Mouse (Mus musculus): ENCODE data around the gene Sgsm3.
"Not testable (repeated sequence)": the region's sequence is repeated elsewhere in the genome, so short reads cannot be mapped to it uniquely, and the experiment has no call there.

Gene Sgsm3

DNA sequence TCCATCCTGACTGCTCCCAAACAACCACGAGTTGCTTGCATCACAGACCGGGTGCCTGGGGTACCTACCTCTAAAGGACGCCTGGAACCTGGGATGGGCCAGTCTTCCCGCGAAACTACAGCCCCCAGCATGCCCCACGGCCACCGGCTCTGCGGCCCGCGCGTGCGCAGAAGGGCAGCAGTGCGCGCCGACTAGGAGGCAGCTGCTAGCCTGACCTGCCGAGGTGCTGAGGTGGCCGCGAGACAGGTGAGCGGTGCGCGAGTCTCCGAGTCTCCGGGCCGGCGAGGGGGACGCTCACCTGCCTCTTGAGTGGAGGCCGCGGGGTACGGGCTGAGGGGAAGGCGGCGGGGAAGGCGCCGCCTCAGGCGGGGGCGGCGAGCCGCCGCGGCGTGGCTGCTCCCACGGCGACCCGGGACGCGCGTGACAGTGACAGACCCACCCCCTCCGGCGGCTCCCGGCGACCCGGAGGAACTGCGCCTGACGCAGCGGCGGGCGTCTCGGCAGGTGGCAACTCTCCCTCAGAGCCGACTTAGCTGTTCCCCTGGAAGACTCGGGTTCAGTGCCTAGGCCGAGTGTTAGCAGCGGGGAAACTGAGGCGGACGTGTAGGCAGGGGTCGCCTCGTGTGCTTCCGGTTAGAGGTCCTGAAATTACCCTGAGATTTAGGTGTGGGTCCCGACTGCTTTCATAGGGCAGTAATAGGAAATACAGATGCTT lies at the start of gene Sgsm3:
Sgsm3 (plus strand) TSS at position 146 of the 715 bp plus-strand sequence.
- DNase-seq (ENCODE audit: low spot score) = peak; percentile 89

DNA sequence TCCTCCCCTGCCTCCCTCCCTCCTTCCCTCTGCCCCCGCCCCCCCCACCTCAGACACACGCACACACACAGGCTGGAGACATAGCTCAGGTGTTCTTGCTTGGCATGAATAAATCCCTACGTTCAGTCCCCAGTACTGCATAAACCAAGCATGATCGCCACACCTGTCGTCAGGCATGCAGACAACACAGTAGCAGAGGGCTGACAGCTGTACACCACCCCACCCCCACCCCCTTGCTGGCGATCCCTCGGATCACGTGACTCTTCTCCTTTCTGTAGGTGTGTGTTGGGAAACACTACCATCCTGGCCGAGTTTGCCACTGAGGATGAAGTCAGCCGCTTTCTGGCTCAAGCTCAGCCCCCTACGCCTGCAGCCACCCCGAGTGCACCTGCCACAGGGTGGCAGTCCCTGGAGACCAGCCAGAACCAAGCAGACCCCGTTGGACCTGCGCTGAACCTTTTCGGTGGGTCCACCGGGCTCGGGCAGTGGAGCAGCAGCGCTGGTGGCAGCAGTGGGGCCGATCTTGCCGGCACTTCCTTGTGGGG lies 48.7 kb upstream of the Sgsm3 start:
- no peak for DNase-seq (ENCODE audit: low spot score)

DNA sequence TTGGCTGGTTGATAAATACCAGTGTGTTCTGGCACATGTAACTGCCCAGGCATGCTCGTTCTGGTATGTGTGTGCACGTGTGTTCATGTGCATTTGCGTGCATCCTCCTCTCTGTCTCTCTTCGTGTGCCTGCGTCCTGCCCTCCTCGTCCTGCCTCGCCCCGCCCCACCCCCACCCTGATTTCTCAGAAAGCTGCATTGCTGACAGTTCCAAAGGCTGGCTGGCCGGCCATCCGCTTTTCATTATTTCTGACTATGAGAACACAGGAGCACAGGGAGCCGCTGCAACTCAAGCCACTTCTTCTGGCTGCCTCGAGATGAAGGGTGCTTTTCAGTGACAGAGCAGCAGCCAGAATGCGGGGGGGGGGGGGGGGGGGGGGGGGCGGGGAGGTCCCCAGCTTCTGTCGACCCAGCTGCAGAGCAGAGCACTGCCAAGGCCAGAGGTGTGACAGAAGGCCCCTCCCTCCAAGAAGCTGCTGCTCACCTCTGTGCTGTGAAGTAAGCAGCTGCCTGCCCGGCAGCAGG lies 47.5 kb upstream of the Sgsm3 start:
- DNase-seq (ENCODE audit: low spot score) = no peak

DNA sequence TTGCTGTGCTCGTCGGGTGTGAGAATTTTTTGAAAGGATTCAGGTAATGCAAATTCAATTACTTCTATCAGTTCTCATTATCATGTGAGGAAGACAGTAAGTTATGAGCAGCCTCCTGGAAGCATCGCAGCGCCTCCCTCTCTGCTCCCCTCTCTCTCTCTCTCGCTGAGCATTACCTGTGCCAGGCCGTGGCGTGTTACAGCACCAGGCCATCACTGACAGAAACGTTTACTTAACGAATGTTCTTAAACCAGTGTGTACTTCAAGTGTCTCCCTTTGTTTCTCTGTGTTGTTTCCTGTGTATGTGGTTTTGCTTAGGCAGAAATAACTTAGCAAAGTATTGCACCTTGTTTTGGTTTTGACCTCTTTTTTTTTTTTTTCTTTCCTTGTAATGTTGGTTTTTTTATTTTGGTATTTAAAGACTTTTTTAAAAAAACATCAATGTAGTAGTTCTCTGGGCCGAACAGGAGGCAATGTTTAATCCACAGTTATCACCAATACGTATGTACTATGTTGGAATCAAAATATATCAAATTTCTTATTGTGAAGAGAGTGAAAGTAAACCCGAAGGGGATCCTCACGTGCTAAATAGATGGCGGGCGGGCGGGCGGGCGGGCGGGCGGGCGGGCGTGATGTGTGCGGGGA lies 46.8 kb upstream of the Sgsm3 start:
- DNase-seq (ENCODE audit: low spot score) = not testable (repeated sequence)

DNA sequence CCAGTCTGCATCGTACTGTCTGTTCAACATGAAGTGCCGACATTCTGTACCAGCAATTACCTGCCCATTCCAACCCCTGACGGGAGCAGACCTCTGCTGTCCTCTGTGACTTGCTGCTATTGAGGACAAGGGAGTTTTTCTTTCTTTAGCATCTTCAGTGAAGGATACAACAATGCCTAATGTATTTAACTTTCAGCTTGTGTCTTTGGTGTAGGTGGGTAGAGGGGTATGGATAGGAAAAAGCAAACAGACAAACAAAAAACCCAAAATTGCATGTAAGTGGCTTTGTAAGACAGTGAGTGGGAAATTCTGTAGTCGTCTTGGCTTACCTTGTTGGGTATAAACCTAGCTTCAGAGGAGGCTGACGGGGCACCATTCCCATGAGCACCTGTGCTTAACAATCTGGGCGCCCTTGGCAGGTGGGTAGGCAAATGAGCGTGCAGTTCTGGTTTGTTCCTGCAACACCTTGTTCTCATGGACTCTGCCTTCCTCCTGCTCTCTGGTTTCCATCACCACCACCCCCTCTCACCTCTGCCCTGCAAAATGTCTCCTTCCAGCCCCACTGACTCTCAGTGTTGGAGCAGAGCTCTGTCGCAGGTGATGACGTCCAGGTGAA lies 46.1 kb upstream of the Sgsm3 start:
- no peak for DNase-seq (ENCODE audit: low spot score)

DNA sequence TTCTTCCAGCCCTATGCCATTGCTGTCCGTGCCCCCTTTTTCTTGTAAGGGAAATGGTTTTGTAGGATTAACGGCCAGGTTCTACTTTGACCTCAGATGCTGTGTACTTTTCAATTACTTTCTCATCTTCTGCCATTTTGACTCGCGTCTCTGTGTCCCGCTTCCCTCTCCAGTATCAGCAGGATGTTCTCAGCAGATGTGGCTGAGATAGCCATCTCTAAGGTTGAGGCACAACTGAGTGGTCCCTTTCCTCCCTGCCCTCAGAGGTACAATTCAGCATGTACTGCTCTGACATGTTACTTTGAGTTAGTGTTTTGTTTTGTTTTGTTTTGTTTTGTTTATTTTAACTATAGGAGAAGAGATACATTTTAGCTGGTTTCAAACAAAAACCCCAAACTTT lies 42.7 kb upstream of the Sgsm3 start:
- no peak for DNase-seq (ENCODE audit: low spot score)

DNA sequence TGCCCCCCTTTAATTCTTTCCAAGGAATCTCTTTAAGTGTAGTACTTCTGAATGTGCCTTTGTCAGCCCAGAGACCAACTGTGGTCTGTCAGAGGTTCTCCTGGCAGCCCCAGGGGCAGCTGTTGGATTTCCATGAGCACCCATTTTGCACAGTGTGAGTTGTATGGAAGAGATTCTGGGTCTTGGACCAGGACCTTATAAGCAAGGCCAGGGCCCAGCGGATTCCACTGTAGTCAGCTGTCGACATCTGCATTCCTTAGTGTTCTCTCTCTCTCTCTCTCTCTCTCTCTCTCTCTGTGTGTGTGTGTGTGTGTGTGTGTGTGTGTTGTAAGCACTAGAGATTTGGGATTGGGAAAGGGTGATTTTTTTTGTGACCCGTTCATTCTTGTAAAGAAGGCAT lies 40.9 kb upstream of the Sgsm3 start:
- peak; percentile 47 for DNase-seq (ENCODE audit: low spot score)

DNA sequence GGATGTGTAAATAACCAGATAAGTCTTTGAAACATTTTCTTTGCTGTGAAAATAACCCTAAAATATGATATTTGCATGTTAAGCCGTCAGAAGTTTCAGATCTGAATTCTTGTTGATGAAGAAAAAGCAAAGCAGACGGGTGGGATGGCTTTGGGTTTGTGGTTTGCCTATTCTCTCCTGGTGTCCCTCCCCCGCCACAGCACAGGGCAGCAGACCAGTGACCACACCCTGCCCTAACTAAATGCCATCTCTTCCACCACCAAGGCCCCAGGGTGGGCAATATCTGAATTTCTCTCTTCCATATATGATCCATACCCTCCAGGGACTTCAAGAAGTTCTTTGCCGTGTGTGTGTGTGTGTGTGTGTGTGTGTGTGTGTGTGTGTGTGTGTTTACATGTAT lies 39.0 kb upstream of the Sgsm3 start:
- no peak for DNase-seq (ENCODE audit: low spot score)

DNA sequence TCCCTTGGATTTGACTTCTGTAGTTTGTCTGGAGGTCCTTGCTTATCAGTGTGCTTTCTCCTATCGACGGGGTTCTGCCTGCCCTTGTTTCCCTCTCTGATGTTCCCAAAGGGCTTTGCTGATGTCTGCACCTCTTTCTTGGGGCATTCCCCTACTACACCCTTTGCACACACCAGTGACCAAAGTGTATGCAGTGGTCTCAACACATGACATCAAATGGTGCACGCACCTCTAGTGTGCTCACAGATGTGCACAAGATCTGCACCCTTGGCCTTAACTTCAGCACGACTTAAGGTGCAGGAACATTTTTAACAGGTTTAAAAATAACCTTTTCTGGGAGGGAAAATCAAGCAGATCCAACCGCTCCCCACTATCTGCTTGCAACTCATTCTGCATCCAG lies 38.2 kb upstream of the Sgsm3 start:
- no peak for DNase-seq (ENCODE audit: low spot score)

DNA sequence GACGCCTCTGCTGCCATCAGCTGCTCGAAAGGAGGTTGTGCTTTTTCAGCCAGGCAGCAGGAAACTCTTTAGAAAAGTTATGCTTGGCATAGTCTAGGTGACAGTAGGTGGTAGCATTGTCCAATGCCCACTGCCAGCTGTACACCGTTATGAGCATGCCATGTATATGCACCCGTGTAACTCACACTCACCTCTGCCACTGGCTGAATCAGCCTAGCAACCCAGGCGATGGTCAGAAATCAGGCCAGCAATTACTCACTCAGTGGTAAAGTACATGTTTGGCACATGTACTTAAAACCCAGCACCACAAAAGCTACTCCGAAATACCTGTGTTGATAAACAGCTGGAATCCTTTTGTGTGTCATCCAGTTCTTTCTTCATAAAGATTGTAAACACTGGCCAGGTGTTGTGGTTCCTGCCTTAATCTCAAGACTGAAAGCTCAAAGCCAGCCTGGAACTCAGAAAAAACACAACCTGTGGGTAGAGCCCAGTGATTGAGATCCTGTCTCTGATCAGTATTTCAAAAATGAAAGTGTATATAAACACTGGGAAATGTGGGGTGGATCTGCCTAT lies 36.0 kb upstream of the Sgsm3 start:
- DNase-seq (ENCODE audit: low spot score) = no peak

DNA sequence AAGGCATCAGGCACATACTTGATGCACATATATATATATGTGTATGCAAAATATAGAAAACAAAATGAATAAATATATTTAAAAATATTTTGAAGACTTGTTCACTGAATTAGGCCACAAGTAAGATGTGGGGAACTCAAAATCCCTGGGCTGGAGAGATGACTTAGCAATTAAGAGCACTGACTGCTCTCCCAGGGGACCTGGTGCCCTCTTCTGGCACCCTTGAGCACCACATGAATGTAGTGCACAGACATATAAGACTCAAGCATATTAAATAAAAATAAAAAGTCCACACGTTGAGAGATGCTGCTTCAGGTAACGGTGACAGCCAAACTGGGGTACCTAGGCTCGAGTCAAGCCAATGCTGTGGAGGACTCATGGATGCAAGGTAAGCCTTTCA lies 31.7 kb upstream of the Sgsm3 start:
- DNase-seq (ENCODE audit: low spot score) = peak; percentile 41

DNA sequence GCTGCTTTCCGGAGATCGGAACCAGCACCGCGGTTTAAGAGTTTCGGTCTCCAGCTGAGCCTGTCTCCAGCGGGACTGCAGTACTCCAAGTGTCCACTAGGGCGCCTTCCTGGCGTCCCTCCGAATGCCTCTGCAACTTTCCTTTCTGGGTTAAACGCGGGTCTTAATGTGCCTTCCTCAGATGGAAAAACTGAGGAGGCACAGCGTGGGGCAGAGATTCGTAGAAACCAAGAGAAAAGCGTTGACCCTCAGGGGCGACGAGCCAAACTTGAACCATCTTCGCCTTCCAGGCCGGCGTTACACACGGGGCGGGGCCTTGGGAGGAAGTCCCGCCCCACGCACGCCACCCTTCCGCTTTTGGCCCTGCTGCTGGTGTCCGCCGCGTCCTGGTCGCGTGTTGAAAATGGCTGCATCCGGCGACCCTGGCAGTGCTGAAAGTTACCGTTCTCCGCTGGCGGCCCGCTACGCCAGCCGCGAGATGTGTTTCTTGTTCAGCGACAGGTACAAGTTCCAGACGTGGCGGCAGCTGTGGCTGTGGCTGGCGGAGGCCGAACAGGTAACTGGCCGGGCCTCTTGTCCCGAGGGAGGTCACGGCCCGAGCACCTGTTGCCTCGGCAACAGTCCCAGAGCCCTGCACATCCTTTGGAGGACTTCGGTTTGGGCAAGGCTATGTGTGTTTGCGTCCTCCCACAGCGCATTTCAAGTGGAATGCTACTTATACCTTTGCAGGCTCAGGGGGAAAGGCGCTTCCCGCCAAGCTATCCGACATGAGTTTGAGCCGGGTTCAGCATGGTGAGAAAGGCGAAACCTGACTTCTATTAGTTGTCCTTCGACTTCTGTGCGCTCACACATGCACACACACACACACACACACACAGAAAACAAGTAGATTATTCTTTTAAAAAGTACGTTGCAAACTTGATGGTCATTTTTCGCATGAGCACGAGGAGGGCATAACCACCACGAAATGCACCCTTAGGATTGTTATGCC lies 29.1 kb upstream of the Sgsm3 start, which contains the start of gene Adsl:
Adsl (plus strand) TSS at position 346 of the 991 bp plus-strand sequence.
- peak; percentile 87 for DNase-seq (ENCODE audit: low spot score)

DNA sequence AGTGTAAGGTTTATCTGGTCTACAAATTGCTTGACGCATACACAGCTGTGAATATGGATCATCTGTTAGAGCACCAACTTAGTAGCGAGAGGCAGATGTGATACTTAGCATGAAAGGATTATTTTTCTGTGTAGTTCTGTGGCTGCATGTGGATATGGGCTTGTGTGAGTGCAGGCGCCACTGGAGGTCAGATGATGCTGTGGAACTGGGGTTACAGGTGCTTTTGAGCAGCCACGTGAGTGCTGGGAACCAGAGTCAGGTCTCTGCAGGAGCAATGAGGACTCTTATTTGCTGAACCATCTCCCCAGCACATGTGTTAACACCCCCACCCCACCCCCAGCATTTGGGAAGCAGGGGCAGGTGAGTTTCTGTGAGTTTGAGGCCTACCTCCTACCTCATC lies 28.1 kb upstream of the Sgsm3 start:
- no peak for DNase-seq (ENCODE audit: low spot score)

DNA sequence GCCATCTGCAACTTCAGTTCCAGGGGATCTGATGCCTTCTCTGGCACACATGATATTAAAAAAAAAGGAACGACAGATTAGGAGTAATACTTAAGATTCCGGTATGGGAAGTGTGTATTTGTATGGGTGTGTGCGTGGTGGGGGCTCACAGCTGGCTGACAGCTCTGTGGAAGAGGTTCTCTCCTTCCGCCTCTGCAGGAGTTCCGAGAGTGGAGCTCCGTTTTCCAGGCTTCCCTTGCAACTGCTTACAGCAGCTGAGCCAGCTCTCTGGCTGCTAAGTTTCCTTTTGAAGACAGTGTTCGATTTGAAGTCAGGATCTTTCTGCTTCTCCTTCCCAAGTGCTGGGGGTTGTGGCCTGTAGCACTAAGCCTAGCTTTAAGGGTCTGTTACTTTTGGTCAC lies 27.5 kb upstream of the Sgsm3 start:
- DNase-seq (ENCODE audit: low spot score) = no peak

DNA sequence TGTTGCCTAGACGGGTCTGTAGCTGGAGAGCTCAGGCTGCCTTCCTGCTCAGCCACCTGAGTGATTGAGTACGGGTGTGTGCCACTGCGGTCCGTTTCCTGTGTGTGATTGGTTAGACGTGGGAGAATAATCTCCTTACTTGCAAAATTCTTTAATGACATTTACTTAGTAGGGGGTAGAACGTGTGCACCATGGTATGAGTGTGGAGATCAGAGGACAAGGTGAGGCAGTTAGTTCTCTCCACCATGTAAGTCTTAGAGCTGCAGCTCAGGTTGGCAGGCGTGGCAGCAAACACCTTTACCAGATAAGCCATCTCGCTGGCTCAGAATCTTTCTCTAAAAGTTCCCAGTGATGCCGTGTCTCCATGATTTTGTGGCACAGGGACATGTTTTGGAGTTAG lies 23.6 kb upstream of the Sgsm3 start:
- no peak for DNase-seq (ENCODE audit: low spot score)

DNA sequence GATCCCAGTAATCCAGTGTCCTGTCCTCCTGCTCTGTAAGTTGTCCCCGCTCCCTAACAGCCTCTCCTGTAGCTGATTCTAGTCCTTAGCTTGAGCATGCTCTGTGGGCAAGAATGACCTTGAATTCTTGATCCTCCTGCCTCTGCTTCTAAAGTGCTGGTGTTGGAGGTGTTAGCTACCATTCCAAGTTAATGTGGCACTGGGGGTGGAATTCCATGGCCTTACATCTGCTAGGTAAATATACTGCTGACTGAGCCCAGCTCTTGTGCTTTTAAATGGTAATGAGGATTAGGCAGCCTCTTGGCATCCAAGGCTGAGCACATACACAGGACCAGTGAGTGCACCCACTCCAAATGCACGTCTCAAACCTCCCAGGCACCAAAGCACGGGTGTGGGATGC lies 22.7 kb upstream of the Sgsm3 start:
- DNase-seq (ENCODE audit: low spot score) = no peak

DNA sequence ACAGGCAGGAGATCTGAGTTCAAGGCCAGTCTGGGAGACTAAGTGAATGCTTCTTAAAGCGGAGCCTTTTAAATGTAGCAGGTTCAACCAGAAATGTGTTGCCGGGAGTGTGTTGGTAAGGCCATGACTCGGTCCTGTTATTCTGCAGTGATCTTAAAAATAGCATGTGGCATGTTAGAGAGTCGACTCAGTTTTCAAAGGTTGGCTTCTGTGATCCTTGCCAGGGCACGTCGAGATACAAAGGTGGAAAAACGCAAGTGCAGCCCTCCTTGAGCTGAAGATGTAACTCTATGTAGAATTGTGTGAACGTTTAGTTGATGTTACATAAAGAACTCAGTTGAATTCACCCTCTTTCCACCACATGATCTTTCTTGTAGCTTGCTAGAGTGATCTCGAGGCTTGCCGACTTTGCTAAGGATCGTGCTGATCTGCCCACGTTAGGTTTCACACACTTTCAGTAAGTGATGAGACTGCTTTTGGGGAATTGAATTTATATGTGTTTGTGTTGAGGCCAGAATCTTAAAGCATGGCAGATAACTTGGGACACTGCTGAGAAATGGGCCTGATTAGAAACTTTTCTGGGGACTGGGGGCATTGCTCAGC lies 21.6 kb upstream of the Sgsm3 start:
- no peak for DNase-seq (ENCODE audit: low spot score)

DNA sequence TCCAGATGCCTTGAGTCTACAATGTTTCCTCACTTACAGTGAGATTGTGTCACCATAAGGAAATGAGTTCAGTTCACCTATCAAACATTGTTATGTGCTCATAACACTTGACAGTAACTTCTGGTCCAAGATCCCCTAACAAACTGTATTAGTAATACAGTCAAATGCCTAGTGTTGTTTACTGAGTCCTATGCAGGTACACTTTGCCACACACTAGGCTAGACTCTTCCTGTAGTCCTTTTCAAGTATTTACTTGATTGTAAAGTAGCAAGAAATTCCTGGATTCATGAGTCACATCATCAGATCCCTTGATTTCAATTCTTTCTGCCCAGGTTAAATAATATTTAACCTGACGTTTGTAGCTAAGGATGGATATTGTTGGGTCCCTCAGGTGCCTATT lies 8.2 kb upstream of the Sgsm3 start:
- no peak for DNase-seq (ENCODE audit: low spot score)

DNA sequence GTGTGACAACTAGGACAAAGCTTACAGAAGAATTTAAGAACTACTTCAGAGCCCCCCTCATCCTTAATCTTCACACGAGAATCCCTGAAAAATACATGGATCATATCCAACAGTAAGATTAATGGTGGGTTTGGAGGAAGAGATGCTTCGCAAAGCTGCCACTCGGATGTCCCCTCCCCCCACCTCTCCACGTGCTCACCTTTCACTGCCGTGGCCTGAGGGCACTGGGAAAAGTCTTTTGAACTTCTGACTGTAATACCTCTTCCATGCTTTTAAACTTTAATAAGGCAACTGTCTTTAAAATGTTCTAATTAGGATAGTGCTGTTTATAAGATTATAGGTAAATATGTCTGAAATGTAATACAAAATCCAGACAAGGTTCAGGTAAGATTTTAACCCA lies 3.3 kb upstream of the Sgsm3 start:
- DNase-seq (ENCODE audit: low spot score) = no peak

DNA sequence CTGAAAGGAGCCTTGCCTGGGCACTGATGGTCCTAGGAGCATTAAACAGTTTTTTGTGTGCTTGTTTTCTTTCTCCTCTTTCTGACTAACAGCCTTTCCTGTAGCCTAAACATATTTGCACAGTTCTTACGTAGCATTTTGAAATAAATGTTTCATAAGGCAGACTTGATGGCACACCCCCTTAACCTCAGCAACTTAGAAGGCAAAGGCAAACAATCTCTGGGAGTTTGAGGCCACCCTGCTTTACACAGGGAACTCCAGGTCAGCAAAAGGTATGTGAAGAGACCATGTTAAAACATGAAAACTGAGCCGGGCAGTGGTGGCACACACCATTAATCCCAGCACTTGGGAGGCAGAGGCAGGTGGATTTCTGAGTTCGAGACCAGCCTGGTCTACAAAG lies 1.9 kb upstream of the Sgsm3 start:
- peak; percentile 45 for DNase-seq (ENCODE audit: low spot score)

DNA sequence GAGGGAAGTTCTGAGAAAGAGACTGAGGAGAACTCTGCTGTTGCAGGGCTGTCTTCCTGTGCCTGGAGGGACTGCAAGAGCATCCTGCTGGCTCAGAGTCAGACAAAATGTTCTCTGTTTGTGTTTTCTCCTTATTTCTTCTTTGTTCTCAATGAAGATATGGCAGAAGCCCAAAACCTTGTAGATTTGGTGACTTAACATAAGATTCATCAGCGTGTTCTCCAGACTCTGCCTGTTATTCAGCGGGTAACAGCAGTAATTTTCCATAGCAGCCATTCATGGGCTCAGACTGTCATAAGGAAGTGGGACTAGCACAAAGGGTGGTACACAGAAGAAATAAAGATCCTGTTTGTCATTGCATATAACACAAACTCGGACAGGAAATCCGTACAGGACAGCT lies 2.0 kb downstream of the Sgsm3 start:
- DNase-seq (ENCODE audit: low spot score) = no peak
